Mouse (Mus musculus): ENCODE data around the gene Gxylt2. TPM values are rescaled to one million over a fixed set of nuclear protein-coding genes. Genes with fewer than 3 reads are reported as not detected.
A peak's percentile ranks its signal among the peaks of the same experiment; 100 is the strongest.

Gxylt2 gene
- polyA plus RNA-seq, 1 experiment from 2014 or later: 9.9 TPM

DNA sequence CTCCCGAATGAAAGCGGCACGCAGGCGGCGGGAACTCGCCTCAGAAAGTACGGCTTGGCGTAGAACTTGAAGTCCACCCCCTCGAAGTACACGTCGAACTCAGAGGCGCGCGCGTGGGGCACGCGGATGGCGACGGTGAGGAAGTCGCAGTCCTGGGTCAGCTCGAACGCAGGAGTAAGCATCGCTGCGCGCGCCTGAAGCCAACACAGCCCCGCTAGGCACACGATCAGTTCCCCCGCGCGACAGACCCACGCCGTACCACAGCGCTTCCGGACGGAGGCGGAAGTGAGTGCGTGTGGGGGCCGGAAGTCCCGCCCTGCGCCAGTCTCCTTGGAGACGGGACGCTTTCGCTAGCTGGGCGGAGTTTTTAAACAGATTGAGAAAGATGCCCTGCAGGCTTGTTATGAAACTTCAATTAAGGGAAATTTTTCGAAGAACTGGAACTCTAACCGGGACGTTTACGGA lies 33.6 kb upstream of the Gxylt2 start, which contains the start of gene Shq1:
Shq1 (minus strand) TSS at position 278 of the 465 bp plus-strand sequence.
- peak; percentile 17; the same call in 1 of the 2 replicates for TF ChIP-seq CTCF (IDR thresholded peaks at IDR 0.05; ENCODE audit: low read depth)
- H3K9me3 ChIP-seq (replicated peaks; ENCODE audit: low read length): no peaks in the 10 kb centered on the region
- H3K4me3 ChIP-seq (replicated peaks; ENCODE audit: low read depth, low read length): peak within 1 kb of the TSS; percentile 56
- peak; percentile 91 for ATAC-seq (replicated peaks; ENCODE audit: low FRiP score, low read depth)
- H3K36me3 ChIP-seq (ENCODE audit: insufficient read depth, low read length): no peaks in the 10 kb centered on the region
- no peak within 1 kb of the TSS for H3K27ac ChIP-seq
- under 1% methylated on average over 49 of the region's 49 CpGs for WGBS
- H3K4me1 ChIP-seq (replicated peaks; ENCODE audit: insufficient read depth, low read length): 0 out of 2 replicates have a peak, but pooled peaks cover 6% of the 10 kb centered on the region
- peak within 1 kb of the TSS; percentile 65 for H3K9ac ChIP-seq (ENCODE audit: low read depth, low read length)
- peak; percentile 92 for DNase-seq (ENCODE audit: low spot score)
- peak within 1 kb of the TSS; percentile 90 for H3K4me2 ChIP-seq (ENCODE audit: low read length)
- no peaks in the 10 kb centered on the region for H3K27me3 ChIP-seq (ENCODE audit: insufficient read depth, low read length)

DNA sequence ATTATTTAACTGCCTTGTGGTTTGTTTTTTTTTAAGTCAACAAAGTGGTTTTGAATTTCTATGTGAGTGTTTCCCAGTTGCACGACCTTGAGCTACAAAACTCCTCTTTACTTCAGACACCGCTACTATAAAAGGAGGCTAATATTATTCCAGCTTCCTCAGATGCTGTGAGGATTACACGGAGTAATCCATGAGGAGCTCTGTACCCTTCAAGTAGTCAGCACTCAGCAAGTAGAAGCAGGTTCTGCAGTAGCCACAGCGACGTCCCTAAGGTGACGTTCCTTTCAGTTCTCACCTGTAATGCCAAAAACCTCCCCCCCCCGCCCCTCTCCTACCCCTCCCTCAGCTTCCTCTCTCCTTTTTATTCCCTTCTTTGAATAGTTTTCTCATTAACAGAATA lies 33.1 kb upstream of the Gxylt2 start:
- 8% methylated on average over 7 of the region's 7 CpGs for WGBS
- DNase-seq (ENCODE audit: low spot score) (no peak), ATAC-seq (replicated peaks; ENCODE audit: low FRiP score, low read depth) (no peak)
- H3K4me2 ChIP-seq (ENCODE audit: low read length): peak overlapping the region; percentile 90
- no peak overlapping the region for H3K27ac ChIP-seq
- H3K4me3 ChIP-seq (replicated peaks; ENCODE audit: low read depth, low read length): peak overlapping the region; percentile 56
- H3K9me3 ChIP-seq (replicated peaks; ENCODE audit: low read length): no peaks in the 10 kb centered on the region
- no peaks in the 10 kb centered on the region for H3K27me3 ChIP-seq (ENCODE audit: insufficient read depth, low read length)
- H3K36me3 ChIP-seq (ENCODE audit: insufficient read depth, low read length): no peaks in the 10 kb centered on the region
- H3K4me1 ChIP-seq (replicated peaks; ENCODE audit: insufficient read depth, low read length): 0 out of 2 replicates have a peak, but pooled peaks cover 6% of the 10 kb centered on the region
- H3K9ac ChIP-seq (ENCODE audit: low read depth, low read length): no peak overlapping the region
- no peak for TF ChIP-seq CTCF (IDR thresholded peaks at IDR 0.05; ENCODE audit: low read depth)

DNA sequence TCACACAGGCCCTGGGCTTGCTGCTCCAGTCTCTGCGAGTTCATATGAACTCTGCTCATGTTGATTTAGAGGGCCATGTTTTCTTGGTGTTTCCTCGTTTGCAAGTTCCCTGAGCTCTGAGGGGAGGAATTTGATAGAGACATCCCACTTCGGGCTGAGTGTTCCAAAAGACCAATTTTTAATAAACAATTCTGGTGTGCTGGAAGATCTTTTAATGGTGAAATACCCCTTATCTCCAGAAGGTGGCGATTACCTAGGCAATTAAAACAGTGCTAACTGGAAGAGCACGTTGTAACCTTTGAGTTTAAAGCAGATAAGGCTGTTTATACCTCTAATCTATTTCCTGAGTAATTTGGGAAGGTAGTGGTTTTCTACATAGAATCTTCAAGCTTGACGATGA lies 29.6 kb upstream of the Gxylt2 start:
- H3K9ac ChIP-seq (ENCODE audit: low read depth, low read length): no peak overlapping the region
- no peaks in the 10 kb centered on the region for H3K9me3 ChIP-seq (replicated peaks; ENCODE audit: low read length)
- TF ChIP-seq CTCF (IDR thresholded peaks at IDR 0.05; ENCODE audit: low read depth): peak; percentile 81
- no peak overlapping the region for H3K27ac ChIP-seq
- DNase-seq (ENCODE audit: low spot score) (peak; percentile 81), ATAC-seq (replicated peaks; ENCODE audit: low FRiP score, low read depth) (no peak)
- H3K4me3 ChIP-seq (replicated peaks; ENCODE audit: low read depth, low read length): no peak overlapping the region
- H3K4me1 ChIP-seq (replicated peaks; ENCODE audit: insufficient read depth, low read length): 0 out of 2 replicates have a peak, but pooled peaks cover 6% of the 10 kb centered on the region
- 14% methylated on average over 6 of the region's 6 CpGs for WGBS
- H3K27me3 ChIP-seq (ENCODE audit: insufficient read depth, low read length): no peaks in the 10 kb centered on the region
- H3K4me2 ChIP-seq (ENCODE audit: low read length): no peak overlapping the region
- H3K36me3 ChIP-seq (ENCODE audit: insufficient read depth, low read length): no peaks in the 10 kb centered on the region

DNA sequence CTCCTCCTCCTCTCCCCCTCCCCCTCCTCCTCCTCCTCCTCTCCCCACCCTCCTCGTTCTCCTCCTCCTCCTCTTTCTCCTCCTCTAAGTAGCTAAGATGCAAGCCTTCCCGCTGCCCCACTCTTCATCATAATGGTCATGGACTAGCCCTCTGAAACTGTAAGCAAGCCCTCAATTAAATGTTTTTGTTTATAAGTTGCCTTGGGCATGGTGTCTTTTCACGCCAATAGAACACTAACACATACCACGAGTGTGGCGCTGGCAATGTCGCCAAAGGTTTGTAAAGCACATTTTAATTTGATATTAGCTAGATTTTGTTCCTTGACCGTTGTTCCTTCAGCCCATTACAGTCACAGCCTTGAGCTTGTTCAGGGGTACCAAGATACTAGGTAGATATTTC lies 28.1 kb upstream of the Gxylt2 start:
- DNase-seq (ENCODE audit: low spot score): no peak

DNA sequence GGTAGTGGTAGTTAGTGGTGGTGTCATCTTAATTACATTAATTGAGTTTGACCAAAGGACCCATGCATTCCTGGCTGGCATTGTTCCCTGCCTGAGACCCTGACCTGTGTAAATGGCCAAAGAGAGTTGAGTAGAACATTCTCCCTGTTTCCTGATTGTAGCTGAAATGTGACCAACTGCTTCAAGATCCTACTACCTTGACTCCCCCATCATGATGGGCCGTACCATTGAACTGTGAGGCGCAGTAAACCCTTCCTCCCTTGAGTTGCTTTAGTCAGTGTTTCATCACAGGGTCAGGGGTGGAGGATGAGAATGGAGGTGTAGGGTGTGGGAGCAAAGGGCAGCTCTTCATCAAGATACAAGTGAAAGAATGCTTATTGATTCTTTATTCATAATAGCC lies 25.9 kb upstream of the Gxylt2 start:
- no peak overlapping the region for H3K27ac ChIP-seq
- H3K4me1 ChIP-seq (replicated peaks; ENCODE audit: insufficient read depth, low read length): no peaks in the 10 kb centered on the region
- ATAC-seq (replicated peaks; ENCODE audit: low FRiP score, low read depth): no peak
- no peak for DNase-seq (ENCODE audit: low spot score)
- no peak overlapping the region for H3K9ac ChIP-seq (ENCODE audit: low read depth, low read length)
- no peaks in the 10 kb centered on the region for H3K27me3 ChIP-seq (ENCODE audit: insufficient read depth, low read length)
- no peaks in the 10 kb centered on the region for H3K36me3 ChIP-seq (ENCODE audit: insufficient read depth, low read length)
- no peak overlapping the region for H3K4me2 ChIP-seq (ENCODE audit: low read length)
- H3K4me3 ChIP-seq (replicated peaks; ENCODE audit: low read depth, low read length): no peak overlapping the region
- no peaks in the 10 kb centered on the region for H3K9me3 ChIP-seq (replicated peaks; ENCODE audit: low read length)
- no peak for TF ChIP-seq CTCF (IDR thresholded peaks at IDR 0.05; ENCODE audit: low read depth)
- 85% methylated on average over 2 of the region's 2 CpGs for WGBS

More for the DNA sequence above, 28.1 kb upstream of the Gxylt2 start:
- Histone ChIP-seq H3K4me3 (replicated peaks; ENCODE audit: low read depth, low read length) (no peak overlapping the region), H3K9ac (ENCODE audit: low read depth, low read length) (no peak overlapping the region), H3K4me1 (replicated peaks; ENCODE audit: insufficient read depth, low read length) (0 out of 2 replicates have a peak, but pooled peaks cover 3% of the 10 kb centered on the region), H3K27me3 (ENCODE audit: insufficient read depth, low read length) (no peaks in the 10 kb centered on the region), H3K27ac (no peak overlapping the region), H3K9me3 (replicated peaks; ENCODE audit: low read length) (no peaks in the 10 kb centered on the region), H3K36me3 (ENCODE audit: insufficient read depth, low read length) (no peaks in the 10 kb centered on the region), H3K4me2 (ENCODE audit: low read length) (no peak overlapping the region)
- no peak for ATAC-seq (replicated peaks; ENCODE audit: low FRiP score, low read depth)
- TF ChIP-seq CTCF (IDR thresholded peaks at IDR 0.05; ENCODE audit: low read depth): no peak
- WGBS: 94% methylated on average over 6 of the region's 7 CpGs

DNA sequence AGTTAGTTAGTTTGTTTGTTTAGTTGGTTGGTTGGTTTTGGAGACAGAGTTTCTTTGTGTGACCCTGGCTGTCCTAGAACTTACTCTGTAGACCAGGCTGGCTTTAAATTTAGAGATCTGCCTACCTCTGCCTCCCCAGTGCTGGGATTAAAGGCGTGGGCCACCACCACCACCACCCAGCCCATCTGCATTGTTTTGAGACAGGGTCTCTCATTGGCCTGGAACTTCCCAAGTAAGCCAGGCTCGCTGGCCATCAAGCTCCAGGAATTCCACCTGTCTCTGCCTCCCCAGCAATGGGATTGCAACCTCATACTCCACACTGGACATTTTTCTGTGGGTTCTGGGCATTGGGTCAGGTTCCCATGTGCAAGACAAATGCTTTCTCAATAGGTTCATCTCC lies 18.2 kb upstream of the Gxylt2 start:
- Histone ChIP-seq H3K27ac (no peak overlapping the region), H3K36me3 (ENCODE audit: insufficient read depth, low read length) (no peaks in the 10 kb centered on the region), H3K4me3 (replicated peaks; ENCODE audit: low read depth, low read length) (no peak overlapping the region), H3K4me1 (replicated peaks; ENCODE audit: insufficient read depth, low read length) (no peaks in the 10 kb centered on the region), H3K4me2 (ENCODE audit: low read length) (no peak overlapping the region), H3K9ac (ENCODE audit: low read depth, low read length) (no peak overlapping the region), H3K27me3 (ENCODE audit: insufficient read depth, low read length) (no peaks in the 10 kb centered on the region), H3K9me3 (replicated peaks; ENCODE audit: low read length) (no peaks in the 10 kb centered on the region)
- WGBS: 81% methylated on average over 2 of the region's 2 CpGs
- ATAC-seq (replicated peaks; ENCODE audit: low FRiP score, low read depth) (no peak), DNase-seq (ENCODE audit: low spot score) (no peak)
- TF ChIP-seq CTCF (IDR thresholded peaks at IDR 0.05; ENCODE audit: low read depth): no peak

DNA sequence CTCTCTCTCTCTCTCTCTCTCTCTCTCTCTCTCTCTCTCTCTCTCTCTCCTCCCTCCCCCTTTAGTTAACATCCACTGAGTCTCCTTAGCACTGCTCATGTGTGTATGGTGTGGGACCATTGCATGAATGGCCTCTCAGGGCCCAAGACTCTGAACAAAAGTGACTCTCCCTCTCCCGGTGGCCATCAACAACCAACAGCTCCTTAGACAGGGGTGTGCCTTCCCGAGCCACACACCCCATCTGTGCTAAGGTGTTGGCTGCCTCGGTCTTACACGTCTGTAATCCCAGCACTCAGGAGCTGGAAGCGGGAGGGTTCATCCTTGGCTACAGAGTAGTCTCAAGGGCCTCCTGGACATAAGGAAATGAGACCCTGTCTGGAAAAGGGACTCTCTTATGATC lies 4.5 kb upstream of the Gxylt2 start:
- H3K4me1 ChIP-seq (replicated peaks; ENCODE audit: insufficient read depth, low read length): 0 out of 2 replicates have a peak, but pooled peaks cover 4% of the 10 kb centered on the region
- H3K4me3 ChIP-seq (replicated peaks; ENCODE audit: low read depth, low read length): no peak overlapping the region
- H3K36me3 ChIP-seq (ENCODE audit: insufficient read depth, low read length): no peaks in the 10 kb centered on the region
- DNase-seq (ENCODE audit: low spot score): no peak
- TF ChIP-seq CTCF (IDR thresholded peaks at IDR 0.05; ENCODE audit: low read depth): no peak
- no peak overlapping the region for H3K9ac ChIP-seq (ENCODE audit: low read depth, low read length)
- no peak for ATAC-seq (replicated peaks; ENCODE audit: low FRiP score, low read depth)
- H3K27me3 ChIP-seq (ENCODE audit: insufficient read depth, low read length): 0 out of 2 replicates have a peak, but pooled peaks cover 5% of the 10 kb centered on the region
- H3K4me2 ChIP-seq (ENCODE audit: low read length): no peak overlapping the region
- 84% methylated on average over 5 of the region's 5 CpGs for WGBS
- no peaks in the 10 kb centered on the region for H3K9me3 ChIP-seq (replicated peaks; ENCODE audit: low read length)
- H3K27ac ChIP-seq: no peak overlapping the region
